In genomic region chr9:26635211-26635610, GRCm38 (mm10) we compare ENCODE assay signal across 24 mouse cellular contexts.
A peak's percentile ranks its signal among the peaks of the same experiment; 100 is the strongest.
DNase-seq lines count a peak whose midpoint lies in the region; ATAC-seq lines count a peak whose summit lies in the region.
"Had no signal": no experiment of that assay in that cellular context is flagged by ENCODE, and none has a peak within 500 bp of the region (broad histone marks: within the 10 kb centered on the region; RNA-seq: fewer than 3 reads in every experiment).

No protein-coding gene starts in this region.

- H3K9me3 ChIP-seq in heart, embryonic 11.5 days (replicated peaks; ENCODE audit: control insufficient read depth, low read length), result no peaks in the 10 kb centered on the region
- H3K9me3 ChIP-seq: limb, embryonic 10.5 days; neural tube, embryonic 13.5 days had no signal

- H3K27ac ChIP-seq in heart, embryonic 11.5 days (ENCODE audit: low read depth, low read length), result no peak overlapping the region
- H3K27ac ChIP-seq: gastrocnemius, adult 2 months; hindbrain, postnatal 0 days; limb, embryonic 10.5 days; macrophage; neural tube, embryonic 13.5 days had no signal

- H3K4me1 ChIP-seq in heart, embryonic 11.5 days (ENCODE audit: control insufficient read depth, insufficient read depth, low read length), result no peaks in the 10 kb centered on the region
- H3K4me1 ChIP-seq: limb, embryonic 10.5 days; neural tube, embryonic 13.5 days had no signal

- no peak for ATAC-seq in heart, embryonic 11.5 days (replicated peaks; ENCODE audit: insufficient number of reproducible peaks, low FRiP score, low TSS enrichment)
- ATAC-seq: activated CD4-positive, CD25-positive, alpha-beta regulatory T cell, adult 4 months; hindbrain, postnatal 0 days; Patski had no signal

- no peak overlapping the region for H3K4me2 ChIP-seq in heart, embryonic 11.5 days
- H3K4me2 ChIP-seq: liver, embryonic 11.5 days; lung, embryonic 14.5 days; midbrain, embryonic 11.5 days; neural tube, embryonic 13.5 days had no signal

- H3K36me3 ChIP-seq in heart, embryonic 11.5 days (ENCODE audit: control insufficient read depth, insufficient read depth, low read length), result no peaks in the 10 kb centered on the region
- H3K36me3 ChIP-seq: limb, embryonic 10.5 days; neural tube, embryonic 13.5 days had no signal

- no peak overlapping the region for H3K4me3 ChIP-seq in heart, embryonic 11.5 days (ENCODE audit: low read depth, low read length)
- H3K4me3 ChIP-seq: gastrocnemius, adult 2 months; limb, embryonic 10.5 days; neural tube, embryonic 13.5 days had no signal

- peak; percentile 89 for DNase-seq in right cerebral cortex, adult 18-20 months
- no peak for DNase-seq in right cerebral cortex, postnatal 4 days
- DNase-seq in layer of hippocampus, adult 9-11 months, result peak; percentile 81
- DNase-seq in right cerebral cortex, adult 2 months (ENCODE audit: low spot score in 2 of 2), result peak; percentile 77 to 78
- no peak for DNase-seq in ovary, postnatal 14 days (ENCODE audit: low spot score)
- DNase-seq in thymus, postnatal 4 days, result no peak
- DNase-seq: adrenal gland, postnatal 25 days; B cell, adult 2 months; cerebellum, adult 8-10 months; gastrocnemius, adult 2 months; heart, adult 11 months; heart, postnatal 4 days; kidney, adult 18-20 months; kidney, postnatal 14 days; lung, embryonic 14.5 days had no signal

- H3K27me3 ChIP-seq in heart, embryonic 11.5 days (ENCODE audit: control insufficient read depth, insufficient read depth, low read length), result no peaks in the 10 kb centered on the region
- H3K27me3 ChIP-seq: neural tube, embryonic 13.5 days; Patski had no signal

- no peak overlapping the region for H3K9ac ChIP-seq in heart, embryonic 11.5 days (ENCODE audit: low read depth, low read length)
- H3K9ac ChIP-seq: lung, embryonic 14.5 days; neural tube, embryonic 13.5 days had no signal

Comparison
In these comparisons a context has a peak if more than half of its experiments do, and no peak if none do; other contexts are left out.
1. DNase-seq: peak in right cerebral cortex, adult 18-20 months (single experiment), layer of hippocampus, adult 9-11 months (single experiment) and right cerebral cortex, adult 2 months (2 of 2); none in right cerebral cortex, postnatal 4 days (single experiment), ovary, postnatal 14 days (single experiment) and thymus, postnatal 4 days (single experiment).